Mouse (Mus musculus) embryonic fibroblast, embryonic 13.5 days (primary cell): ENCODE data around the gene Gm11541. TPM values are rescaled to one million over a fixed set of nuclear protein-coding genes. Genes with fewer than 3 reads are reported as not detected.
"Not testable (repeated sequence)": the region's sequence is repeated elsewhere in the genome, so short reads cannot be mapped to it uniquely, and the experiment has no call there.

ENCODE experiments used
- H3K27ac ChIP-seq: 2 replicates; pipeline ENCODE4 v1.5.1; 2012; ENCODE audit warnings: low read length, control low read depth, inconsistent platforms; ENCODE audit not compliant: insufficient read depth
- H3K4me1 ChIP-seq: 2 replicates; pipeline ENCODE4 v1.6.1; 2011; ENCODE audit warnings: low read length; ENCODE audit not compliant: control insufficient read depth, insufficient read depth
- H3K4me3 ChIP-seq: 2 replicates; pipeline ENCODE4 v1.5.1; 2011; ENCODE audit warnings: mild to moderate bottlenecking, control low read depth, low read length; ENCODE audit not compliant: insufficient read depth
- CTCF ChIP-seq: IDR thresholded peaks from 2 replicates; pipeline ENCODE4 v1.5.1; 2011; ENCODE audit warnings: mild to moderate bottlenecking, control low read depth, low read length, moderate library complexity, borderline replicate concordance; ENCODE audit not compliant: insufficient read depth
- POLR2A ChIP-seq: IDR thresholded peaks from 2 replicates; pipeline ENCODE4 v1.6.1; 2011; ENCODE audit warnings: low read depth, mild to moderate bottlenecking, control low read depth, low read length, moderate library complexity
- polyA plus RNA-seq: library from polyadenylated mRNA; stranded (reverse); fragments of >200 nt; gene quantifications from 2 replicates; pipeline ENCODE4 v1.2.4, GENCODE M21; 2011; ENCODE audit warnings: low read depth; ENCODE audit not compliant: missing spikeins, insufficient read length

The Gm11541 gene
- polyA plus RNA-seq, 1 experiment, result not detected

GRCm38 (mm10) chr11:94676308-94676707 lies 28.0 kb downstream of the Gm11541 start:
- Histone ChIP-seq H3K27ac (no peak overlapping the region), H3K4me3 (peak overlapping the region; percentile 66), H3K4me1 (no peaks in the 10 kb centered on the region)
- TF ChIP-seq CTCF (no peak), POLR2A (no peak)

GRCm38 (mm10) chr11:94675446-94675845 lies 28.9 kb downstream of the Gm11541 start:
- TF ChIP-seq POLR2A (no peak), CTCF (no peak)
- no peaks in the 10 kb centered on the region for H3K4me1 ChIP-seq
- no peak overlapping the region for H3K27ac ChIP-seq
- H3K4me3 ChIP-seq, result no peak overlapping the region

- TF ChIP-seq CTCF (no peak), POLR2A (no peak)
- Histone ChIP-seq H3K4me3 (no peak overlapping the region), H3K4me1 (no peaks in the 10 kb centered on the region), H3K27ac (no peak overlapping the region)
These were observed 29.3 kb downstream of the Gm11541 start for GRCm38 (mm10) chr11:94674984-94675383.

DNA sequence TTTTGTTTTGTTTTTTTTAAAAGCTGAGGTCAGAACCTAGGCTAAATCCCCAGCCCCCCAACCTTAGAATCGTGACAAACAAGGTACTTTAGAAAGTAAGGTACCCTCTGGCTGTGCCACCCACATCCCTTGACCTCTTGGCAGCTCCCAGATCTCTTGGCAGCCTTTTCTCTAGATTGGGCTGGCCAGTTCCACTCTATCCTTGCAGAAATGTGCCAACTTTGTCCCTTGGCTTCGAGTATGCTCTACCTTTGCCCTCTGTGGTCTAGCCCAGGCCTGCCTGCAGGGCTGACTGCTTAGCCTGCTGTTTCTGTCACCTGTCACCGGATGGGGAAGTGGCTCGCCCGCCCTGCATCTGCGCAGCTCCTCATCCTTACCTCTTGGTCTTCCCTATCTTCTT lies 39.0 kb downstream of the Gm11541 start:
- Histone ChIP-seq H3K4me1 (no peaks in the 10 kb centered on the region), H3K27ac (no peak overlapping the region), H3K4me3 (no peak overlapping the region)
- TF ChIP-seq POLR2A (no peak), CTCF (no peak)

DNA sequence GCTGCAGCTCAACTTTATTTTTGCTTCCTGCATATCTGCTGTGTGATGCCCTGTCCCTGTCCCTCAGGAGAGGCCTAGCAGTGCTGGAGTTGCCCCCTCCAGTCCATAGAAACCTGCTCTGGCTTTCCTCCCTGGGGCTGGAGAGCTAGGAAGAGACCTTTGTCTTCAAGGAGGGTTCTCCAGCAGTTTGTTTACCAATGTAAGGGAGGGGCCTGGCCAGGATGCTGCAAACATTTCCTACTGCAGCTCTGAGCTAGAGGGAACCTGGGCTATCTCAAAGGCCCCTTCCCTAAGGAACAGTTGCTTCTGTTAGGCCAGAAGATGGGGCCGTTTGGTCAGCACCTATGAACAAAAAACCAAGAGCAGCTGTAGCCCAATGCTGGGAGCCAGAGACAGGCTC lies 43.0 kb downstream of the Gm11541 start:
- Histone ChIP-seq H3K4me1 (no peaks in the 10 kb centered on the region), H3K27ac (no peak overlapping the region), H3K4me3 (no peak overlapping the region)
- no peak for TF ChIP-seq CTCF
- TF ChIP-seq POLR2A, result no peak

GRCm38 (mm10) chr11:94653663-94654436 lies 50.4 kb downstream of the Gm11541 start, which contains the start of the genes Mrpl27 and Eme1:
Gene Mrpl27 (plus strand): TSS chr11:94653767.
Gene Eme1 (minus strand): TSS chr11:94653964.
- TF ChIP-seq POLR2A, result no peak; the same call in 1 of the 2 replicates
- no peak for TF ChIP-seq CTCF
- no peaks in the 10 kb centered on the region; the same call in 1 of the 2 replicates for H3K4me1 ChIP-seq
- peak within 1 kb of the TSS; percentile 87 for H3K27ac ChIP-seq
- H3K4me3 ChIP-seq, result peak within 1 kb of the TSS; percentile 70

DNA sequence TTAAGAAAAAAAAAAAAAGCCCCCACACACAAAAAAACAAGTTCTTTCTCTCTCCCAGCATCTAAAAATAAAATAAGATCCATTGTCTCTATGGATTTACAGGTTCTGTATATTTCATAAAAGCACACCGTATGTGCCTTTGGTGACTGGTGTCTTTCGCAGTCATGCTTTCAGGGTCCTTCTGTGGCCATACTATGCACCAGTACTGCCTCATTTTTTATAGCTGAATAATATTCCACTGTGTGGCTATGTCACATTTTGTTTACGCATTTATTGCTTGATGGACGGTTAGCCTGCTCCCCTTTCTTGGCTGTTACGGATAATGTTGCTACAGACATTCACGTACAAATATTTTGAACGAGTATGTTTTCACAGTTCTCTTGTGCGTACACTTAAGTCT lies 51.3 kb downstream of the Gm11541 start:
- TF ChIP-seq POLR2A, result no peak
- no peak for TF ChIP-seq CTCF
- Histone ChIP-seq H3K4me3 (peak overlapping the region; percentile 70), H3K27ac (no peak overlapping the region), H3K4me1 (no peaks in the 10 kb centered on the region; the same call in 1 of the 2 replicates)

GRCm38 (mm10) chr11:94651241-94651640 lies 53.1 kb downstream of the Gm11541 start:
- H3K4me3 ChIP-seq, result not testable (repeated sequence)

GRCm38 (mm10) chr11:94646457-94646856 lies 57.8 kb downstream of the Gm11541 start:
- no peak overlapping the region for H3K4me3 ChIP-seq
- no peak overlapping the region for H3K27ac ChIP-seq
- H3K4me1 ChIP-seq, result no peaks in the 10 kb centered on the region
- TF ChIP-seq CTCF (no peak), POLR2A (no peak)

More at GRCm38 (mm10) chr11:94651241-94651640, 53.1 kb downstream of the Gm11541 start:
- not testable (repeated sequence) for H3K4me1 ChIP-seq, H3K27ac ChIP-seq

Other genes with a start within 250 kb of the Gm11541 start
- 31.7 and 38.9 TPM in 2 replicates for gene Cacna1g, start 230.3 kb downstream of the Gm11541 start, polyA plus RNA-seq
- not detected in 2 replicates for gene Spata20, start 218.3 kb downstream of the Gm11541 start, polyA plus RNA-seq
- 0.53 and 1.4 TPM in 2 replicates for gene Epn3, start 204.5 kb downstream of the Gm11541 start, polyA plus RNA-seq
- gene Mycbpap, start 182.8 kb downstream of the Gm11541 start, polyA plus RNA-seq, result 1.6 and 2.0 TPM in 2 replicates
- 4.1 and 5.5 TPM in 2 replicates for gene Rsad1, start 155.2 kb downstream of the Gm11541 start, polyA plus RNA-seq
- gene Chad, start 139.5 kb downstream of the Gm11541 start, polyA plus RNA-seq, result not detected in 2 replicates
- 13.8 and 19.4 TPM in 2 replicates for gene Acsf2, start 102.6 kb downstream of the Gm11541 start, polyA plus RNA-seq
- 227 and 243 TPM in 2 replicates for gene Lrrc59, start 74.7 kb downstream of the Gm11541 start, polyA plus RNA-seq
- gene Mrpl27, start 50.7 kb downstream of the Gm11541 start, polyA plus RNA-seq, result 49.9 and 52.0 TPM in 2 replicates
- gene Eme1, start 50.5 kb downstream of the Gm11541 start, polyA plus RNA-seq, result 8.1 and 8.9 TPM in 2 replicates
- 12.9 and 16.4 TPM in 2 replicates for gene Xylt2, start 27.0 kb downstream of the Gm11541 start, polyA plus RNA-seq
- not detected in 2 replicates for gene Cdc34b, start 37.3 kb upstream of the Gm11541 start, polyA plus RNA-seq
- not detected in 2 replicates for gene Tmem92, start 78.2 kb upstream of the Gm11541 start, polyA plus RNA-seq
- 6,098 and 7,850 TPM in 2 replicates for gene Col1a1, start 231.7 kb upstream of the Gm11541 start, polyA plus RNA-seq